Mouse (Mus musculus) heart, adult 8-10 months (tissue): ENCODE results near the gene Cirbp. TPM values are rescaled to one million over a fixed set of nuclear protein-coding genes. Genes with fewer than 3 reads are reported as not detected.
"Not testable (repeated sequence)": the region's sequence is repeated elsewhere in the genome, so short reads cannot be mapped to it uniquely, and the experiment has no call there.

Experiments
- DNase-seq: peaks from one replicate; pipeline ENCODE4 v3.0.0; 2022; ENCODE audit warnings: low spot score
- total RNA-seq, 4 experiments: library from RNA; stranded (reverse); gene quantifications; 2 replicates each; pipeline ENCODE4 v1.2.4; 2022

The Cirbp gene
- total RNA-seq, 4 experiments from 2014 or later: 34.7 to 69.7 (median 51.6) TPM

DNA sequence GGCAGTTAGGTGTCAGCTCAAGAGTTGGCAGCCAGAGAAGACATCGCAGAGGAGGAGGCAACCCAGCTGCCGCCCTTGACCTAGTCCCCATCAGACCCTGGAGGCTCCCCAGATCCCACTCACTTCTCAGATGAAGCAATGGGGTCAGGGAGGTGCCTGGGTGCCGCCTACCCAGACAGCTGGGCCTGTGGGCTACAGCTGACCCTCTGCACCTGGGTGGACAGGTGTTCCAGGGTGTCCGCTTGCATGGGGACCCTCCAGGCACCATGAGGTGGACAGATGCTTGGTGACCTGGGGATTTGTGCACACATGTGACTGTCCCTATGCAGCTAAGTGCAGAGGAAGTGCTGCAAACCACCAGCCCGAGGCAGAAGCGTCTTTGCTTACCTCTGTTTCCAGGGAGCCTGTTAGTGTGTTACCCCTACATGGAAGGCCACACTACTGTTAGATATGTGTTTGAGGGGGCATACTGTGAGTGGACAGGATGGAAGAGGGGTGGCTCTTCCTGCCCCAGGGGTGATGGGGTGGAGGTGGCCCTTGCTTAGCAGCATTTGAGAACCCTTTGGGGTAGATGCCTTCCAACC, 3.0 kb upstream of the Cirbp start:
- no peak for DNase-seq

DNA sequence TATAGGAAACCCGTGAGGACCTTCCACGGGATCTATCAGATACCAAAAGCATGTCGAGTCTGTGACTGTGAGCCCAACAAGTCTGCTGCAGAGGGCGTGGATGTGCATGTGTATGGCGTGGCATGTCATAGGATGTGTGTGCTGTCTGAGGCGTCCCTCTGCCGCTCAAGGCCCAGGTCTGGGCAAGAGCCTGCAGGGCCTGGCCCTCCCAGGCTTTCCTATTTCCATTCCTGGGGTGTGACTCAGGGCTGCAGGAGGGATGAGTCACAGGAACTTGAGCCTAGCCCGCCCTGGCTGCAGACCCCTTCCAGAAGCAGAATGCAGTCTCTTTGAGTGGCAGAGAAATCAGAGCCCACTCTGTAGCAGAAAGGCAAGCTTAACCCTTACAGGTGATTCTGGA, 2.1 kb upstream of the Cirbp start:
- no peak for DNase-seq

DNA sequence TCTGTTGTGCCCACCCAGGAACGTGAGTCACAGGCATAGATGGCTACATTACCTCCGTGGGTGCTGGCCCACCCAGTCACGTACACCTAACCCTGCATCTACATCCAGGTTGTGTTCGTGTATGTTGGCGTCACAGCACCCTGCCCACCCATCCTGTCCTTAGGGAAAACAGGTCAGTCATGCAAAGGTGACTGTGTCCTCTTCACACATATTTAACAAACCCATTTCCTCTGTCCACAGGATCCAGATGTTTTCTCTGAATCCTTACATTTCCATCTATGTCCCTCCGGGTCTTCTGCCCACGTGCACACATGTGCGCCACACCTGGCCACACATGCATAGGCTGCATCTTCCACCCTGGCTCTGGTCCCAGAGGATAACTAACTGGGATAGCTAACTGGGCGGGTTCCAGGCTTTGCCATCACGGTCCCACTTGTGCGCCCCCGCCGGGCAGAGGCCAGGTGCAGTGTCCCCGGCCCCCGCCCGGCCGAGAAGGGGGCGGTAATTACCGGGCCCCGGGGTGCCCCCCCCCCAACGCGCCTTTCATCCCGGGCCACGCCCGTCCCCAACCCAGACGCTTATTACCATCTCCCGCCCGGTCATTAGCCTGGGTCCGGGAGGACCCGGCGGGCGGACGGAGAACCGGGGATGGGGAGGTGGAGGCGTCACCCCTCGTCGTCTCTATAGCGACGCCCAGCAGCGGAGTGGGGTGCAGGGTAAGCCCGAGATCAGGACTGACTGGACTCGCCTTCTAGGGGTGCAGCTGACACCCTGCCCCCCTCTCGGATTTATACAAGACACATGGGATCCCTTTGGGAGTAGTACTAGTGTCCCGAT, 1.4 kb upstream of the Cirbp start:
- no peak for DNase-seq

DNA sequence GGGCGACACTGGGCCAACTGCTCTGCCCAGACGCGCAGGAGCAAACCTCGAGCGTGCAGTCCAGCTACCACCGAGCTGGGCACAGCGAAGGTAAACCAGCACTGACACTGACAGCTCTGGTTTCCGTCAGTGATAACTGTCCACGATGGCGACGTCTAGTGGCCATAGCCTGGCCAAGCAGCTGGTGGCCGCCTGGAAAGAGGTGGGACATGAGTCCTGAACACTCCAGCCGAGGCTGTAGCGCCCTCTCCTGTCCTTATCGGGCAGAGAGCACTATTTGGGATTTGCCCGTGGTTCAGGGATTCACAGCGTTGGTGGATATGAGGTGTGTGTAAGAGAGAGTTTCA, 814 bp upstream of the Cirbp start:
- peak; percentile 97 for DNase-seq

DNA sequence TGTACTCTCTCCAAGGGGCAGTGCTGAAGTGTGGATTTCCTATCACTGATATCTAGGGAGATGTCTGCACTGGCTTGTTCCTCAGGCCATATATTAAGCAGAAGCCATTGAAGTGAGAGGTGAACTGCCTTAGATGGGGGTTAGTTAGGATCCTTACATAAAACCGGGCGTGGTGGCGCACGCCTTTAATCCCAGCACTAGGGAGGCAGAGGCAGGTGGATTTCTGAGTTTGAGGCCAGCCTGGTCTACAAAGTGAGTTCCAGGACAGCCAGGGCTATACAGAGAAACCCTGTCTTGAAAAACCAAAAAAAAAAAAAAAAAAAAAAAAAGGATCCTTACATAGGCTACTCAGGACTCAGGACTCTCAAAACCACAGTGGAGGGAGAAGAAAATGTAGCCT, 351 bp downstream of the Cirbp start:
- not testable (repeated sequence) for DNase-seq

DNA sequence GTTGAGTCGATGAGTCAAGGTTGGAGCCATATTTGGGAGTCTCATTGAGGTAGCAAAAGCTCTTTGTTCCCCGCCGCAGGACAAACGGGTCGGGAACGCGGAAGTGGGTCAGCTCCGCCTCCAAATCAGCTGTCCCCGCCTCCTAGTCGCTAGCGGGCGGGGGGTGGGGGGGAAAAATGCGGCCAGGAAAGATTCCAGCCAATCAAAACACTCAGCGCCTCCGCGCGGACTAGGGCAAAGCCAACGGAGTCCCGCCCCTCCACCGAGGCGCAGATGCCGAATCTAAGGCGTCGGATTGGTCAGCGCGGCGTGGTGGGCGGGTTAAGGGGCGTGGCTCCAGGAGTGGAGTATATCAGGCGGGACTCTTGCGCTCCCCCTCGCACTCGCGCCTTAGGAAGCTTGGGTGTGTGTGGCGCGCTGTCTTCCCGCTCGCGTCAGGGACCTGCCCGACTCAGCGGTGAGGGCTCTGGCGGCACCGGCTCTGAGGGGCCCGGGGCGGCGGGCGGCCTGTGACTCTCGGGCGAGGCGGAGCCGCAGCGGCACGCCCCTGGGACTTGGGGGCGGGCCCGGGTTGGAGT, 1.8 kb downstream of the Cirbp start:
- peak; percentile 98 for DNase-seq

DNA sequence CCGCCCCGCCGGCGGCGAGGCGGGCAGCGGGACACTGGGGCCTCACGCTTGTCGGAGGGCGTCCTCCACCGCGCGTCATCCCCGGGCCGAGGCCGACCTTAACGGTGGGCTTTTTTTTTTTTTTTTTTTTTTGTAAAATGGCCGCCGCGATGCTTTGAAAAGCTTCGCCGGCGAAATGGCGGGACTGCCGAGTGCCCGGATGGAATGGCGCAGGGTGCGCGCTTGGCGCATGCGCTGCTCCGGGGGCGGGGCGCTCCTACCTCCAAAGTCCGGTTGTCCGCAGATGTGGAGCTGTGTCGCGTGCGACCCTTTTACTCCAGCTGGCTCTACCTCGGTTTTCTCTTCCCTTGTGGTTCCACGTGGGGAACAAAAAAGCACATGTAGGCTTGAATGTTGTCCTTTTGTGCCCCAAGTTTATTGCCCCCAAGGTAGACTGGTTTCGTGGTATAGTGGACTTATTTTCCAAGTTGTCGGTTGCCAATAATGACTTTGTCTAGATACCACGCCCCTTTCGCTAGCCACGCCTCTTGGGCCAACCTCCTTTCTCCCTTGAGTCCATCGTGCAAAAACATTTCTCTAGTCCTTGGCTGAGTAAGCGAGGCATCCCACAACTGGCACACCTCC, 2.4 kb downstream of the Cirbp start:
- peak; percentile 92 for DNase-seq

DNA sequence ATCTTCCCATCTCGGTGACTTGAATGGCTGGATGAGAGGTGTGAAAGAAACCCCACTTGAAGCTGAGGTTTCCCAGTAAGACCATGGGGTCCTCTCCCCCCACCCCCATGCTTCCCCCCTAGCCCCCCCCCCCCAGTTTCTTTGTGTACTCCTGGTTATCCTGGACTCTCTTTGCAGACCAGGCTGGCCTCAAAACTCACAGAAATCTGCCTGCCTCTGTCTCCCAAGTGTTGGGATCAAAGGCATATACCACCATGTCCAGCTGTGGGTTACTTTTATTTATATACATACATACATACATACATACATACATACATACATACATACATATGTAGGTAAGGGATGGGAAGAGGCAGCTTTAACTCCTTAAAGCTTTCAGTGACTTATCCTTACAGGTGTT, 3.3 kb downstream of the Cirbp start:
- DNase-seq: no peak

DNA sequence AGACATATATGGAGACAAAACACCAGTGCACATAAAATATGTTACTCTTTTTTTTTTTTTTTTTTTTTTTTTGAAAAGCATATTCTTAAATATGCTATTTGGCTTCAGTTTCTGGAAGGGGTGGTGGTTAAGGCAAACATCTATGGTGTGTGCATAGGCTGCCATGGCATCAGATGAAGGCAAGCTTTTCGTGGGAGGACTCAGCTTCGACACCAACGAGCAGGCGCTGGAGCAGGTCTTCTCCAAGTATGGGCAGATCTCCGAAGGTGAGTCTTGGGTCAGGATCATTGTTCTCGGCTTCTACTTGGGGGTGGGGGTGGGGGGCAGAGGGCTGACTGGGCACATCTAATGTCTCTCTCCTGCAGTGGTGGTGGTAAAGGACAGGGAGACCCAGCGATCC, 3.9 kb downstream of the Cirbp start:
- DNase-seq: no peak

DNA sequence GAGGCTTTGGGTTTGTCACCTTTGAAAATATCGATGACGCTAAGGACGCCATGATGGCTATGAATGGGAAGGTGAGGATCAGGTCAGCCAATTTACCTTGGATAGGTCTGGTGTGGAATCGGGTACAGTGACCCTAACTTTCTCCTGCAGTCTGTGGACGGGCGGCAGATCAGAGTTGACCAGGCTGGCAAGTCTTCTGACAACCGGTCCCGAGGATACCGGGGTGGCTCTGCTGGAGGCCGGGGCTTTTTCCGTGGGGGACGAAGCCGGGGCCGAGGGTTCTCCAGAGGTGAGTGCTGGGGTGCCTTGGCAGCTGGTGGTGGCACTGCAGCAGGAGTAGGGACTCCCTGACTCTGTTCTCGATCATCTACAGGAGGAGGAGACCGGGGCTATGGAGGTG, 4.3 kb downstream of the Cirbp start:
- no peak for DNase-seq

DNA sequence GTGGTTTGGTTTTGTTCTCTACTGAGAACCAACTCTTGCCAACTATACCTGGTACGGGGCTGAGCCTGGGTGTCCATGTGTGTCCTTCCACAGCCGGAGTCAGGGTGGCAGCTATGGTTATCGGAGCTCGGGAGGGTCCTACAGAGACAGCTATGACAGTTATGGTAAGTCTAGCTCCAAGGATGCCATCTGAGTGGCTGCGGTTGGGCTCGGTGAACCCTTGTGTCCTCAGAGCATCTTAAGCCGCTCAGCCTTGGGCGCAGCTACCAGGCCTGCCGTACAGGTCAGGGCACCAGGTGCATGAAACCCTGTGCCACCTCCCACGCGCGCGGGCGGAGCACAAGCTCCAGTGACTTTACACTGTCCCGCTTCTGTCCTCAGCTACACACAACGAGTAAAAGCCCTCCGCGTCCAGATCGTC, 4.8 kb downstream of the Cirbp start:
- no peak for DNase-seq

DNA sequence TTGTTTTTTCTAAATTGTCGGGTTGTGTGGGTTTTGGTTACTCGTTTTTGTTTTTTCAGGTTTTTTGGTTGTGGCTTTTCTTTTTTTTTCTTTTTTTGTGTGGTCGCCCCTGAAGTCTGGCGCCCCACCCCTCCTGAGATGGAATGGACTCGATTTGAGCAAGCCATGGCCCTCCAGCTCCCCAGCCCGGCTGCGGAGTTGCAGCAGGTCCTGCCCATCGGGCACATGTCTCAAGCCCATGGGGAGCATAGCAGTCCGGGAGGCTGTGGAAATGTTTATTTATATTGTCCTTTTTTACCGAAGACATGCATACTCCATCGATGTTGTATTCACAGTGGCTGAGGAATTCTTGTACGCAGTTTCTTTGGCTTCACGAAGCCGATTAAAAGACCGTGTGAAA, 5.5 kb downstream of the Cirbp start:
- no peak for DNase-seq

DNA sequence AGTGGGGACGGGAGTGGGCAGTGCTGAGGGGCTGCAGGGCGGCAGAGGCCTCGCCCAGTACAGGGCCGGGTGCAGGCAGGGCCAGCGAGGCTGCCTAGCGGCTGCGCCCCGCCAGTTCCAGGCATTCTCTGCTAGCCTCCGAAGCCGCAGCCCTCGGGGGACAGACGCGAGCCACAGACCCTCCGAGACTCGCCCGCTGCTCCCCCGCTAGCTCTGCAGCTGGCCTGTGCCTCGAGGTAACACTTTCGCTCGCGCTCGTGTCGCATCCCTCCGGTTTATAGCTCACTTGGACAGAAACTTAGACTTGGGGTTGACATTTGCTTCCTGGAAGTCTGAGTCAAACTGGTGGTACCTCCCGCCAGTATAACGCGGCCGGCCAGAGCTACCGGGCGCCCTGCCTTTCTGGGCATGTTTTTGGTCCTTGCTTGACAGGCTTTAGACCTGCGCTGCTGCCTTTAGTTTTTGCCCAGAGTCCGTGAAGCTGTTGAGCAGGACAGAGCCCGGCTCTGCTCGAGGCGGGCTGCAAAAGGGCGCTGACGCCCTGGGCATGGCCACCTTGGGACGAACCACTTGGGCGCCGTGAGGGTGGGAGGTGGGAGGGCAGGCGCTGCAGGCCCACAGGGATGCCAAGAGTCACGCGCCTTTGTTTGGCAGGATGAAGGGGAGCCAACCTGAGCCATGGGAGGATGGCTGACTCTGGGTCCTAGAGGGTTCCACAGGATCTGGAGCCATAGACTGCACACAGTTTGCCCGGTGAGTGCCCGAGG, 6.2 kb downstream of the Cirbp start:
- DNase-seq: no peak

DNA sequence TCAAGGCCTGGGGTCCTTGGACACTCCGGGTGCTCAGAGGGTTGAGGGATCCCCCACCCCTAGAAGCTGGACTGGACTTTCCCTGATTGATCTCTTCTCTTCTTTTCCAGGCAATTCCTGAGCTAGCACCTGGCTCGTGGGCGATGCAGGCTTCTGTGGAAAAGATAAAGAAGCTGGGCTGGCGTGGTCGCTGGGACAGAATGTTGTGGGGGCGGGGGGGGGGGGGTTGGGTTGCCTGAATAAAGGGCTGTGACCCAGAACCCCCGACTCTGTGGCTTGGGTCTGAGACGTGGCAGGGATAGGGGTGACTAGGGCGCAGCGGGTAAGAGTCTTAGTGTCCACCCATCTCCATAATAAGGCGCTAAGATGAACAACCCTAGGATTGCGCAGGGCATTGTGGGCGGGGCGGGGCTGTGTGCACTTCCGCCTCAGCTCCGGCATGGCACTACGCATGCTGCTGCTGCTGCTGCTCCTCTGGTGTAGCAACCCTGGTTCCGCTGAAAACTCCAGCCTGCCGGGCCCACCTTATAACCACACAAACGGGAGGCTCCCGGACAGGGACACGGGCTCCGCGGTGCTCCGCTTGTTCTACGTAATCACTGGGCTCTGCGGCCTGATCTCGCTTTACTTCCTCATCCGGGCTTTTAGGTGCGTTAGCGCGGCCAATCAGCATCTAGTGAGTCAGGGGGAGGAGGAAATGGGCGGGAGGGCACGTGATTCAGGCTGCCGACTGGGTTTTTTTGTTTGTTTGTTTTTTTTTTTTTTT, 6.9 kb downstream of the Cirbp start, which contains the start of gene 1600002K03Rik:
1600002K03Rik (plus strand) TSS at position 418 of the 766 bp plus-strand sequence.
- peak; percentile 93 for DNase-seq

DNA sequence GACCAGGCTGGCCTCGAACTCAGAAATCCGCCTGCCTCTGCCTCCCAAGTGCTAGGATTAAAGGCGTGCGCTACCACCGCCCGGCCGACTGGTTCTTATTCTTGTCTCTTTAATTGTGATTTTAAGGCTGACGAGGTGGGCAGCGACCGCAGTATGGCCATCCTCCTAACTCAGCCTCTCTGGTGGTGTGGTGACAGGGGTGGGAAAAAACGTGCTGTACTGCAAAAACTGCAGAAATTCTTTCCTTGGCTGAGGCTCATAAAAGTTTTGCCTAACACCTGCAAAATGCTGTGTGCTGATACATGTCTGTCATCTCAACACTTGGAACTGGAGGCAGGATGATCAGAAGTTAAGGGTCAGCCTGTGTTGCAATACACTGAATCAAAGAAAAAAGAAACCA, 7.6 kb downstream of the Cirbp start:
- no peak for DNase-seq

DNA sequence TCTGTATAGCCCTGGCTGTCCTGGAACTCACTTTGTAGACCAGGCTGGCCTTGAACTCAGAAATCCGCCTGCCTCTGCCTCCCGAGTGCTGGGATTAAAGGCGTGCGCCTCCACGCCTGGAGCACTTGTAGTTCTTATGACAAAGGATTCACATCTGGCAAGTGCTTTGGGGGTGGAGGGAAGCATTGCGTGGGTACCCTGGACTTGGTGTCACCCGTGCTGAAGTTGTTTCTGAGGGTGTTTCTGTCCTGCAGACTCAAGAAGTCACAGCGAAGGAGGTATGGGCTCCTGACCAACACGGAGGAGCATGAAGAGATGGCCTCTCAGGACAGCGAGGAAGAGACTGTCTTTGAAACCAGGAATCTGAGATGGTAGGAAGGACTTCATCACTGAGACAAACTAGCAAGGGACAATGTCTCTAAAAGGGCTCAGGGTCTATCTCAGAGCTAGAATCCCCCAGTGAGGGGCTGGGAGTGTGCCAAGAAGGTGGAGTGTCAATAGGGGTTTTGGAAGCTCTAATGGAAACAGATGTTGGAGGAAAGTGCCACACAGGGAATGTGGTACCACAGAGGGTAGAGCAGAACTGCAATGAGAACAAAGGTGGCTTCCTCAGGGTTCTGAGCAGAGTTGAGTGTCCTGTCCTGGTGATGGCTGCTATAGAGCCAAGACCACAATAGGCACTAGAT, 8.3 kb downstream of the Cirbp start:
- DNase-seq: no peak

DNA sequence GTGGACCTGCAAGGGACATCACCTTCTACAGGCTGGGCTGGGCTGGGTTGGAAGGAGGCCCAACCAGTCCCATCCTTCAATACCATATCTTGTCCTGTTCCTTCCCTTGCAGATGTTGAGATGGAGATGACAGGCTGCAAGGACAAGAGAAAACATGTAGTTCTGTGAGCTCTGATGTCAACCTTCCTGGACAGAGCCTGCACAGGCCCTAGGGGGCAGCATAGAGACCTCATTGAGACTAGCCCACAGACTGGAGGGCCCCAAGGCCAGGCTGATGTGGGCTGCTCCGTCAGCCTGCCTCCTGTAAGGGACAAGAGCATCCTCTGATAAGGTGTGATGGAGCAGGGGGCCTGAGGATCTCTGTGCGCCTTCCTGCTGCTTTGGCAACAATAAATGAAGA, 8.9 kb downstream of the Cirbp start:
- DNase-seq: no peak

DNA sequence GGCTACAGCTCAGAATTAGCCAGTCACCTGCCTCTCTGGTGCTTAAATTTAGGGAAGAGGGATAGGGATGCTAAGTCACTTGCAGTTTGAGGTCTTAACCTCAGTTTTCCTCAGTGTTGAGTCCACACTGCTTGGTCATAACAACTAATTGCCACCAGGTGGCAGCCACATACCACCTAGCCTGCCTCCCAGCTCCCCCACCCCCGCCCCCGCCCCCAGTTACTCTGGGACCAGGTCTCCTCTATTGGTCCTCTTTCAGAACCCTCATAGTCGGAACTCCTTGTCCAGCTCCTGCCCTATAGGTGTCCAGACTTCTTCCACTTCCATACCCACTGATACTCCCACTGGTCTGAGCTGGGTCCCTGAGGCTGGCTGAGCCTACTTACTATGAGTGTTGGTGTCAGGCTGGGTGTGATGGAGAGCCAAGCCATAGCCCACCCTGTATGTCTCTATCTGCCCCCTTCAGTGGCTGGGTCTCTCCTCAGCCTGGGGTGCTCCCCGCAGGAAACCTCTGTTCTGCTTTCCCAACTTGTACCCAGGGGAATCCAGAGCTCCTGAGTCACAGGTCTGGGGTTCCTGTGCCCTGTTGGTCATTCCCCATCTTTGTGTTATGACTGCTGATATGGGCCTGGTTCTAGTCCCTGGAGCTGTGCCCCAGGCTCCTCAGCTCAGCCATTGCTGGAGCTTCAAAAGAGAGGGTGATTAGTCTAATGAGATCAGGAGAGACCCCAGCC, 9.9 kb downstream of the Cirbp start:
- no peak for DNase-seq

DNA sequence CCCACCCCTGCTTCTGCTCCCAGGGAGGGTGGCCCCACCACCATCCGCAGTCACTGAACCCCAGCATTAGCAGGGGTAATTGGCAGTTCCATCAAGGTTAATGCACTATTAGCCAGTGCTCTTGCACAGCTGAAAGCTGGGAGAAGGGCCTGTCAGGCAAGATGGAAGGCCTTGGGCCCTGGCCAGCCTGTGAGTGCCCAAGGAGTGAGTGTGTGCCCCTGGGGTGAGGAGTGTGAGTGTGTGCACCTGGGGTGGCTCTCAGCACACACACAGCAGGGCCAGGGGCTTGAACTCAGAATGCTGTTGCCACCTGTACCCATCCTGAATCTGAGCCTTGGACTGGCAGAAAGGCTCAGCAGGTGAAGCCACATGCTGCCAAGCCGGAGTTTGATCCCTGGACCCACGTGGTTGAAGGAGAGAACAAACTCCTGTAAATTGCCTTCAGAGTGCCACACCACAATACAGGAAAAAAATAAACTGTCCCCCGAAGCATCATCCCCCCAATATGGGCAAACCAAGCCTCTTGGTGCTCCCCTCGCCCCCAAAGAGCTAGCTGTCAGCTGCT, 10.6 kb downstream of the Cirbp start:
- DNase-seq: no peak
